Mouse (Mus musculus) small intestine, adult 2 months (tissue): ENCODE results near the gene Wdr47.

Source experiments
- CTCF ChIP-seq: fragments of 200-500 bp; IDR thresholded peaks from 2 replicates; pipeline ENCODE4 v1.5.1; 2012; ENCODE audit warnings: low read depth, mild to moderate bottlenecking, control low read depth, inconsistent platforms, low read length, moderate library complexity, mixed read lengths; ENCODE audit not compliant: insufficient replicate concordance, insufficient read length; ENCODE audit errors: extremely low read depth
- POLR2A ChIP-seq: fragments of 200-500 bp; IDR thresholded peaks from 2 replicates; pipeline ENCODE4 v1.6.1; 2012; ENCODE audit warnings: low read depth, mild to moderate bottlenecking, control low read depth, inconsistent platforms, low read length, moderate library complexity

DNA sequence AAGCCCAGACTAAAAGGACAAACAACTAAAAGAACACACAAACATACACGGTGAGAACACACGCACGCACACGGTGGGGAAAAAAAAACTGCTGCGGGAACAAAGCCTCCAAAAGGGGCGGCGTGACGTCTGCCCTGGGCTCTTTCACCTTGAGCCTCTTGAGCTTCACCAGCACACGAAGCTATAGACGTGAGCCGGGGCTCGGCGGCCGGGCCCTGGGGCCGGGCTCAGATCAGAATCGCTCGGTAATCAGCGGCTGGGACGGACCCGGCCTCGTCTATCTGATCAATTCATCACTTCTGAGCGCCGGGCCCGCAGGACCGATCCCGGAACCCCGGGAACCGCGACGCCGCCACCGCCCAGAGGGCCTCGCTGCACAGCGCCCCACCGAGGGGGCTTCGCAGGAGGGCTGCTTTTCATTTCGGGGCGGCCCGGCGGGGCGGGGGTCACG is 36.9 kb upstream of the Wdr47 start:
- TF ChIP-seq CTCF, result no peak
- TF ChIP-seq POLR2A, result no peak
